Mouse (Mus musculus): ENCODE results near the gene Cxcr2.
"Not testable (repeated sequence)": the region's sequence is repeated elsewhere in the genome, so short reads cannot be mapped to it uniquely, and the experiment has no call there.

The Cxcr2 gene

DNA sequence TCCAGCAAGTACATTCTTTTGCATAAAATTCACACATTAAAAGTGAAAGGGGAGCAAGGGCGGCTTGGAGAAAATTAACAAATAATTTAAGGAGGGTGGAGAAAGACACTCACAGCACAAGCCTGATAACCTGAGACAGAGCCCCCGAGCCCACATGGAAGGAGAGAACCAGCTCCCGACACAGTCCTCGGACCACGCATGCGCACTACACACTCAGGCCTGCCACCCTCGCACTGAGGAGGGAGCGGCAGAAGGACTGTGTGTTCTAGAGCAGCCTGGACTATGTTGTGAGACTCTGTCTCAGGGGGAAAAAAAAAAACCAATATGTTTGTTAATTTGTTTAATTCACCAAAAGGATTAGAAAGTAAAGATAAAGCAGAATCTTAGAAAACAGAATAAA lies 12.0 kb upstream of the Cxcr2 start:
- no peak for DNase-seq

DNA sequence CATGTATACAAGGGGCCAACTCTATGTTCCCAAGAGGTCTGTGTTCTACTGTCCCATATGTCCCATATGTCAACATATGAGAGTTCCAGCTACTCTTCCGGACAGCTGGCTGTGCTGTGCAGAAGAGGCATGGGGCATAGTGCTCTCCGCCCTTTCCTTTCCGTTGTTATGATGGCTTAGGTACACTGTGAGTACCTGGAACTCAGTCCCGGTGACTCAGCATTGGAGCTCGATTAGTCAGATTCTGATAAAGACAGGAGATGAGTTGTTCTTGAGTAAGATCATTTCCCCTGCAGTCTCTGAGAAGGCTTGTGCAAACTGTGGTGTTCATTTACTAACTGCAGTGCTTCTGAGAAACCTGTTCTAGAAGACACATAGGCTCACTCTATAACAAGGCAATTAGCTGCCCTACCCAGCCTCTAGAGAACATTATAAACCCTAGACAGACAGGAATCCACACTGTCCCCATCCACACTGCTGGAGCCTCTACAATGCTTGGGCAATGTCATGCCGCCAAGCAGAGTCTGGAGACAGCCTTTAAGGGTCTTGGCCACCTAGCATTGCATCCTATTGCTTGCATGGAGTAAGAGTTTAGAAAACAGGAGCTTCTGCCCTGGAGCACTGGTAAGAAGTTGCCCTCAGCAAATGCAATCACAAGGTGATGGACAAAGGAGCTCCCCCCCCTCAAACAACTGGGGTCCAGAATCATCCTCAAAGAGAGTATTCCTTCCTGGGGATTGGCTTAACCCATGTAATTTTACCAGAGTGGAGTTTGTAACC lies 4.5 kb upstream of the Cxcr2 start:
- no peak for DNase-seq

DNA sequence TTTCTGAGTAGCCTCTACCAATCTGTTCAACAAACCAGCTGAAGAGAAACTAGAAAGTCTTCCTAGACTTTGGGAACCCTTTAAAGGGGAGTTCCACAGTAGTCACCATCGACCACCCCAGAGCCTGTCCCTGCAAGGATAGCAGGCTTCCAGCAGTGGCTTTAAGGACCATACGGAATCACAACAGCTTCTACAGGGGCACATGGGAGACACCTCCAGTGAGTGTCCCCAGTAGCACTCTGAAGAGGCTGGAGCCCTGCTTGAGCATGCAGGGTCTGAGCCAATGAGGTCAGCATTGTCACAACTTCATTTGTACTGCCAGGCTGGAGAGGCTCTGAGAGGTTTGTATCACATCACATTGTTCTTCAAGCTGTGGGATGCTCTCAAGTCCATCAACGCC lies 3.7 kb upstream of the Cxcr2 start:
- DNase-seq, result no peak

DNA sequence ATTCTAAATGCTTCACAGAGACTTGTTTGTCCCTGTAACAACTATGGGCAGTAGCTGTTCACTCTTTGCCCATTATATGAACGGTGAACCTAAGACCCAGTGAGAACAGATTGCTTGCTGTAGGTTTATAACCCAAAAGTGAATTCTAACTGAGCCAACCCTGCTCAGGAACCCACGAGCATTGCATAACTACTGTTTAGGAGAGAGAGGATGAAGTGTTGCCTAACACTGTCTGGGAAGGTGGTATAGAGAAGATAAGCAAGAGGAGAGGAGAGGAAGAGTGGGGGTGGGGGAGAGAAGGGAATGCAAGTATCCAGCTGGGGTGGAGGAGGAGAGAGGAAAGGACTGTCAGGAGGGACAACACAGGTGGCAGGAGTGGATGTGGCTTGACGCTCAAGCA lies 2.7 kb upstream of the Cxcr2 start:
- no peak for DNase-seq

- DNase-seq, result no peak
These were observed 1.7 kb downstream of the Cxcr2 start for GRCm38 (mm10) chr1:74155435-74156012.

DNA sequence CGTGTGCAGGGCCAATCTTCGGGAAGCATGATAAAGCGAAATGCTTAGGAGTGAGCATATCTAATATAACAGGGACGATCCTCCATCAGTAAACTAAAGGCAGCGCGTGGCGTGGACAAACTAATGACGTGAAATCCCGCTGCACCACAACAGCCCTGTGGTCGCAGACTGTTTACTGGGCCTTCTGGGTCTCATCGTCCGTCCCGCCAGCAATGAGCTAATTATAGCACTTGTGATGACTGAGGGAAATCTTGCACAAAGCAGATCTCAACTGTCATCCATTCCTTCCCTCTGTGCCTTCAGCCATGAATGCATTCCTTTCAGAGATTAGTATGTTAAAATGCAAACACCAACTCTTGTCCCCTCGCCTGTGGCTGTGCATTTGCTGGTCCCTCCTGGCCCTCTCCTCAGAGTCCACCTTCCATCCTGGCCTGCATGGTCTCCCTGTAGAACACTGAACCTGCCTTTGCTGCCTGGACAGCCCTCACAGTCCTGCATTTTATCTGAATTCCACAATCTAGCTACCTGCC lies 2.7 kb downstream of the Cxcr2 start:
- no peak for DNase-seq

GRCm38 (mm10) chr1:74159613-74160012 lies 5.8 kb downstream of the Cxcr2 start:
- not testable (repeated sequence) for DNase-seq

- no peak for DNase-seq
These were observed 6.2 kb downstream of the Cxcr2 start for GRCm38 (mm10) chr1:74160036-74160435.

- DNase-seq, result no peak
These were observed 13.3 kb downstream of the Cxcr2 start for GRCm38 (mm10) chr1:74167136-74167535.

DNA sequence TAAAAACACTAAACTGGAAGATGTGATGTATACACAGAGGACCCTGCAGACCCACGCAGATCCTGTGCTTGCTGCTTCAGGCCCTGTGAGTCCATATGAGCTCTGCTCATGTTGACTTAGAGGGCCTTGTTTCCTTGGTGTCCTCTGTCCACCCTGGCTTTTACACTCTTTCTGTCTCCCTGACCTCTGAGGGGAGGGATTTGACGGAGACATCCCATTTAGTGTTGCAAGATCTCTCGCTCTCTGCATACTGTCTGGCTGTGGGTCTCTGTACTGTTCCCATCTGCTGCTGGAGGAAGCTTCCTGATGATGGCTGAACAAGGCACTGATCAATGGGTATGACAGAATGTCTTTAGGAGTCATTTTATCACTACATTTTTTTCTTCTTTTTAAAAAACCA lies 15.9 kb downstream of the Cxcr2 start:
- DNase-seq, result no peak

DNA sequence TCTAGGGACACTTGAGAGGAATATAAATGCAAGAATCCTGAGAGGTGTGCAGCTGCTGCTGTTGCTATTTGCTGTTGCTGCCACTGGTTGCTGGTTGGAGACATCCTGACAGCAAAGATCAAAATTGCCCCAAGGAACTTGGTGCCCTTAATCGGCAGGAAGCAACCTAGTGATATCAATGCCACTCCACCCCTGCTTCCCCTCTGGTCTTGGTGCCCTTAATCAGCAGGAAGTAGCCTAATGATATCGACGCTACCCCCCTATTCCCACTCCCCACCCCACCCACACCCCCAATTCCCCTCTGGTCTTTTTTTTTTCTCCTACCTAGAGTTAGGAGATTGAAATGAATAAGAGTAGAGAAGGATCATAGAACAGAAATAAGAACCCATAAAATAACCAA lies 18.9 kb downstream of the Cxcr2 start:
- DNase-seq, result no peak

- no peak for DNase-seq
These were observed 21.9 kb downstream of the Cxcr2 start for GRCm38 (mm10) chr1:74175731-74176130.

- no peak for DNase-seq
These were observed 24.8 kb downstream of the Cxcr2 start for GRCm38 (mm10) chr1:74178618-74179017.

GRCm38 (mm10) chr1:74179624-74180408 lies 26.0 kb downstream of the Cxcr2 start:
- no peak for DNase-seq

DNA sequence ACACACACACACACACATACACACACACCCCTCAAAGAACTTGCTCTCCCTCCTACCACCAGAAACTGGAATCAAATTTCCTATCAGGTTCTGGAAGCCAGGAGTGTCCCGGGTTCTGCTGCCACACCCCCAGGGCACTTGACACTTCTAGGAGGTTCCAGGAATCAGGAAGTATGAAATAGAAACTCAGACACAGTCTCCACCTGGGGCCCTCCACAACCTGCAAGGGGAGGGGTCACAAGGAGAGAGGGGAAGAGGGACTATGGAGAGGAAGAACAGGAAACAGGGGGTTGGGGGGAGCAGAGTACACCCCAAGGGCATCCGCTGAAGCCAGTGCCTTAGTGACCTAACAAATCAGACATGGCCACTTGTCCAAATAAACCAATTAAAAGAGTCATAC lies 27.7 kb downstream of the Cxcr2 start:
- DNase-seq, result no peak

- DNase-seq, result no peak
These were observed 29.2 kb downstream of the Cxcr2 start for GRCm38 (mm10) chr1:74183006-74183405.

DNA sequence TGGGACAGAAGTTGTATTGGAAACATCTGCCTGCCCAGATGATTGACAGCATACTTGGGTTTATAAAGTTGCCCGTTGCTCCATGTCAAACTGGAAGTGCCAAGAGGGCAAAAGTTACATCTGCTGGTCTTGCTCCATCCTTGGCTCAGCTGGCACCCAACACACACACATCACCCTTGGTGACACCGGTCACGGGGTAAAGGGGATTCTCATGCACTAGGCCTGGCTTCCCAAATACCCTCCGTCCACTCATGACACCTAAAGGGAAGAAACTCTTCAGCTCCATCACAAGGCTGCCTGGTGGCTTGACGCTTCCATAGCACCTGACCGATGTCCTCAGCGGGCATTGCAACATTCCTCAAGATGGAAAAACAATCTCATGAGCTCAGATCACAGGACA lies 36.7 kb downstream of the Cxcr2 start:
- no peak for DNase-seq

GRCm38 (mm10) chr1:74192711-74193110 lies 38.9 kb downstream of the Cxcr2 start:
- DNase-seq, result no peak

DNA sequence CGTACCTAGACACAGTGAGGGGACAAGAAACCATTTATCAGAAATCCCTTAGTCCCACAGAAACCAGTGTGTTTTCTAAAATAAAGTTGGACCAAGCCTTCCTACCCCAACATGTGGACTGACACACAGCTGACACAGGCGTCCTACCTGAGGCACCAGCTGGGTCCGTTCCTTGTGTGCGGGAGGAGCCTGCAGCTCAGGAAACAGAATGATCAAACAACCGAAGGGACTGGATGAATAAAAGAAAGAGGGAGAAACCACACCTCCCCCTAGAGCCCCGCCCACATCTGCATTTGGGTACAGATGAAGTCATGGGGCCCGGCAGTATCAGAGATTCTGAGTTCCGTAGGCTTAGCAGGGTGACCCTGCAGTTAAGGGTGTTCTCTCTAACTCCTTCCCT lies 40.7 kb downstream of the Cxcr2 start, which contains the start of gene Cxcr1:
Gene Cxcr1, minus strand, starts transcription at position 187 of the 400 bp plus-strand sequence.
- DNase-seq, result no peak

DNA sequence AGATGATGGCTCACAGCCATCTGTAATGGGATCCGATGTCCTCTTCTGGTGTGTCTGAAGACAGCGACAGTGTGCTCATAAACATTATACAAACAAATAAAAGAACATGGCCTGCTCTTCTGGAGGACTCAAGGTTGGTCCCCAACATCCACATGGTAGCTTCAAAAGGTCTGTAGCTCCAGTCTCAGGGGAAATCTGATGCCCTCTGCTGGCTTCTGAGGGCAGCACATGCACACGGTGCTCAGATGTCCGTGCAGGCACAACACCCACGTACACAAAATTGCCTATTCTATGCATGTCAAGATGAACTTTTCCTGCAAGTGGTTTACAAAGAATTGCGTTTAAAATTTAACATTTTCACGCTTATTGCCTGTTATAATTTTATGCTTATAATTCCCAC lies 42.2 kb downstream of the Cxcr2 start:
- no peak for DNase-seq

GRCm38 (mm10) chr1:74196621-74197419 lies 43.0 kb downstream of the Cxcr2 start:
- DNase-seq, result no peak

DNA sequence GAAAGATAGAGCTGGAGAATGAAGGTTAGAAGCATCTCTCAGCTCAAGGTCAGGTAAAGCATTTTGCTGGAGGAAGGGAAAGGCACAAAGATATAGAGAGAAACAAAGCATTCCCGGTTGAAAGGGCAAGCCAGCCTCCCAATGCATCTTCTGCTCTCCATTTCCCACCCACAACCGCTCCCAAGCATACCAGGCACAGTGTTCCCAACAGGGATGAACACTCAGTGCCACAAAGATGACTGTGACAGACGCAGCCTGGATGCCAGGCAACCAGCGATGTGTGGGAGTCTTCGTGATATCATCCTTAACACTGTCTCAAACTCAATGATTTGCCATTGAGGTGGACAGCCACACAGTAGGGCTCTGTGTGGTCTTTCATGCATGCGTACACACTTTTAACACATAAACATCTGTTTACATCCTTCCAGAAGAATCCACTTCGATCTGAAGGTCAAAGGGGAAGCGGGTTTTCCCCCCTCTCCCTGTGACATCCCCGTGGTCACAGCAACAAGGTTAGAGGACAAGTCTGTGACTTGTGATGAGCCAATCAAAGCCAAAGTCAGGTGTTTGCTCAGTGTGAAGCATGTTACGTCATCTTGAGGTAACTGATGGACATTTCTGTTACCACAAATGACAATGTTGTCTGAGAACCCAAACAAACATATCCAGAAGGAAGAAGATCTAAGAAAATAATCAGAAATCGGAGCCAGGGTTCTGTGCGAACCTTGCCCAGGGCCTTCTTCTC lies 44.1 kb downstream of the Cxcr2 start:
- DNase-seq, result peak; percentile 90
